Mouse (Mus musculus): Measurements from ENCODE around the gene Htra1.

DNA sequence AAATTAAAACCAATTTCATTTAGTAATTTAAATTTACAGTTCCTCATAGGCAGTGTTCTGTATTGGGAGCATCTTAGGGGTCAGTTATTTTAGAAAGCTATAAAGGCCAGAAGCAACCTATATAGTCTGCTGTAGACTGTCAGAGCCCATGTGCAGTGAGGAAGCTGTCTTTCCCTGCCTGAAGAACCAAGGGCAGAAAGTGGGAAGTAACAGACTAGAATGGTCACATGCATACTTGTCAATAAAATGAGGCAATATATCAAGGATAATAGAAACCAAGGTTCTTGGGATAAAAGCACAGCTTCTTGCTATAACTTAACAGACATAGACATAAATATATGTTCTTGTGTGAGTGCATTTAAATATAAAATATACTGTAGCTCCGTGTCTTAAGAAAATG is 33.0 kb upstream of the Htra1 start:
- TF ChIP-seq ZC3H11A (IDR thresholded peaks at IDR 0.05; ENCODE audit: borderline replicate concordance, low read depth, low read length): no peak
- TF ChIP-seq ZNF384 (IDR thresholded peaks at IDR 0.05; ENCODE audit: low read depth, low read length): no peak
